Mouse (Mus musculus) T-cell, adult 2 months (primary cell): ENCODE measurements at regions not wholly inside any gene's neighbourhood (a gene's known extent, or its start where the extent isn't known, plus 50 kb on each side); places are given as distances from the start of the nearest gene placed in this dataset.

Experiments used
- DNase-seq: peaks from one replicate; pipeline ENCODE4 v3.0.0; 2022; ENCODE audit warnings: low spot score

DNA sequence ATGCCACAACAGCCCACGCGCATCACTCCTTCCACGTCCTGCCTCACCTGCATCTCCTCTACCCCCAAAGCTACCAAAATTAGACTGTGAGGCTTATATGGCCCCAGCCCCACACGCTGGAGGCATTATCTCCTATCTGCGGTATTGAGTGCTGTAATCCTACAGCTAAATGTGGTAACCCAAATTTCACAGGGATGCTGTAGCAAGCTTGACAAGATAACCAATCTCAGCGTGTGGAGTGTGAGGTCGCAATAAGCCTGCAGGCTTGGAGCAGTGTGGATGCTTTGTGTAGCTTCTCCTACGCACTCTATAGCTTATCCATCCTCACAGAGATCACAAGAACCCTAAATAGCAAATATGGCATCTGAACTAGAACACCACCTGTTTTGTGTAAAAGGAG is 251.2 kb upstream of the Kcnh8 start:
- DNase-seq, result peak; percentile 31

DNA sequence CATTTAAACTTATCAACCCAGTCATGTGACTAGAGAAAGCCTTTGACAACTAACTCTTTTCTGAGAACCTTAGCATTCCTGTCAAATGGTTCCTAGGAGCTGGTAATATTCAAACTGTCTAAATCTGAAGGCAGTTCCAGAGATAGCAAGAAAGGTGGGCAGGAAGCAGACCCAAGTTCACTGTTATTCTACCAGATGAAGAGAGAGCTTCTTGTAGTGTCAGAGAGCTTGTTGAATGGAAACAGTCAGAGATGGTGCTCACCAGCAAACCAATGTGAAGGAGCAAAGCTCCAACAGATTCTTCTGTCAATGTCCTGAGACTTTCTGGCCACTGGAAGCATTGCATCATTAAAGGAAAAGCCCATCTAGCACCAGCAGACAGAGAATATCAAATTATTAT is 251.8 kb upstream of the Kcnh8 start:
- peak; percentile 16 for DNase-seq

DNA sequence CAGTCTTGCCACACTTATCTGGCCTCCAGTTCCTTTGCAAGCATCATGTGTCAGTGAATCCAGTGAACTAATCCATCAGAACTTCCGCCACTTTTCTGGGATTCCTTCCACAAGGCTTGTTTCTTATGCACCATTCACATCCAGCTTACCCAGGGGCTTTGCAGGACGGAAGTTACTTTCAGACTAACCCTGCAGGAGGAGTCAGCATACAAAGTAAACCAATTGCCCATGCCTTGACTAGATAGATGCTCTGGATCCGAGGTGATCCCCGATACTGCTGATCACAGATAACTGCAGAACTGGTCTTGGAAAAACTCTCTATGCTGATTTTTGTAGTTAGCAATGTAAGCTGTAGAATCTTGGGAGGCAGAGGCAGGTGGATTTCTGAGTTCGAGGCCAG is 252.6 kb upstream of the Kcnh8 start:
- no peak for DNase-seq

DNA sequence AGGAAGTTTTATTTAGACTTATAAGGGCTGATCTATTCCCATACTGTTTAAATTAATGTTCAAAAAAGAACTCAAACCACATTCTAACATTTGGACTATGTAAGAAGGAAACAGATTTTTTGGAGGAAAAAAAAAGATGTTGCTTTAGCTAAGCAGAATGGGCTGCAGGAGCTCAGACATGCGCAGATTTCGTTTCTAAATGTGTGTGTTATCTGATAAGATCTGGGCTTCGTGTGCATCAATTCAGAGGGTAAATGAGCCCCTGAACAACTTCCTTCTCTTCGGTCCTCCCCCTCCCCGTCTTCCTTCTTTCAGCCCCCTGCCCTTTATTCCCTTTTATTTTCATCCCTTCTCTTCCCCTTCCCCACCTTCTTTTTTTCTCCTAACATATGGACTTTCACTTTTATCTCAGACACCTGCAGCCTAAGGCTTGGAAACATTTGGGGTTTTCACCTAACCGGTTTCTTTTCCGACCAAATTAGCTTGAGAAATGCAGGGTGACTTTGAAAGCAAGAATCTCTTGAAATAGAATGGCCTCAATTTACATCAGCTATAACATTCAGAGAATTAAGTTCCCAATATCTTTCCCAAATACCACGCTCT is 253.9 kb upstream of the Kcnh8 start:
- DNase-seq, result peak; percentile 32

DNA sequence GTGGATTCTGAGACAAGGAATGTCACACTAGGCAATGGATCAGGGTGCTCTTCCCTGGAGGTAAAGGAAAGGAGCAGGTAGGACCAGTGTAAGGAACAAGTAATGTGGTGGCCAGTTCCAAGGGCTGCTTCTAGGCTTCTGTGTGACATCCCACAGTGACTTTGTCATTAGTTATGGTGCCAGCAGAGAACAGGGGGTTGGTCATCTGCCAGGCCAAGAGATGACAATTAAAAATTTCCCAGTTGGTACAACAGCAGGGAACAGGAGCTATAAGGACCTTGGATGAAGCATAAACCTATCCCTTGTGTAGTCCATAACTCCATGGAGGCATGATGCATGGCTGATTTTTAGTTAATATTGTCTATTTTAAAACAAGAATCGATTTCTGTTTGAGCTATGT is 281.9 kb upstream of the Kcnh8 start:
- no peak for DNase-seq

DNA sequence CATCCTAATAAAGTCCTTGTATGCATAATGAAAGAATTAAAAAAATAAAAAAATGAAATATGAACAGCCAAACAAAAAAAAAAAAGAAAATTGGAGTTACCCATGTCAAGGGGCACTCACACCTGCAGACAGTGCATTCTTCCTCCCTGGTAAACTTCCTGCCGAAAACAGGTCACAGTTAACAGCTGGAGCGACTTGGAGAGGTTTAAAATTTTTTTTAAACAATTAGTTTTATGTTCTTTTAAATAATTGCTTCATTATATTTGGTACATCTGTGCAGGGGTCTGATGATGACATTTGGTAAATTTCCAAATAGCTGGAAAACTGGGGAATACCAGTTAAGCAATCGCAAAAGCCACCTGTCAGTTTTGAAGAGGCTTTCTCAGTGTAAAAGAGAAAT is 285.5 kb upstream of the Kcnh8 start:
- no peak for DNase-seq

DNA sequence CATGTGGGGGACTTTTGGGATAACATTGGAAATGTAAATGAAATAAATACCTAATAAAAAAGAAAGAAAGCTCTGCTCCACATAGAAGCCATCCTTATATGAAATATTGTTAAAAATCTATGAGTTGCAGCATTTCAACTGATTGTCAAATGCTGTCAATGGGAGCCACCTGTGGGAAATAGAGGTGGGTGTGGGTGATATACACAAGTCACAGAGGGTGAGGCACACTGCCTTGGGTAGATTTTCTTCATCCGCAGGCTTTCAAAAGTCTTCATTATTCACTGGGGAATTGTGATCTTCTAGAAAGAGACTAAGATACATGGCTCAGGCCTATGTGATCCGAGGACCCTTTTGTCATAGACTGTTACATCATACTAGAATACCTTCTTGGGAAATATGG is 286.6 kb upstream of the Kcnh8 start:
- DNase-seq, result no peak

DNA sequence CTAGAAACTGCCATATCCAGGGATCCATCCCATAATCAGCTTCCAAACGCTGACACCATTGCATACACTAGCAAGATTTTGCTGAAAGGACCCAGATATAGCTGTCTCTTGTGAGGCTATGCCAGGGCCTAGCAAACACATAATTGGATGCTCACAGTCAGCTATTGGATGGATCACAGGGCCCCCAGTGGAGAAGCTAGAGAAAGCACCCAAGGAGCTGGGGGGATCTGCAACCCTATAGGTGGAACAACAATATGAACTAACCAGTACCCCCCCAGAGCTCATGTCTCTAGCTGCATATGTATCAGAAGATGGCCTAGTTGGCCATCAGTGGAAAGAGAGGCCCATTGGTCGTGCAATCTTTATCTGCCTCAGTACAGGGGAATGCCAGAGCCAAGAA is 287.1 kb upstream of the Kcnh8 start:
- peak; percentile 10 for DNase-seq

DNA sequence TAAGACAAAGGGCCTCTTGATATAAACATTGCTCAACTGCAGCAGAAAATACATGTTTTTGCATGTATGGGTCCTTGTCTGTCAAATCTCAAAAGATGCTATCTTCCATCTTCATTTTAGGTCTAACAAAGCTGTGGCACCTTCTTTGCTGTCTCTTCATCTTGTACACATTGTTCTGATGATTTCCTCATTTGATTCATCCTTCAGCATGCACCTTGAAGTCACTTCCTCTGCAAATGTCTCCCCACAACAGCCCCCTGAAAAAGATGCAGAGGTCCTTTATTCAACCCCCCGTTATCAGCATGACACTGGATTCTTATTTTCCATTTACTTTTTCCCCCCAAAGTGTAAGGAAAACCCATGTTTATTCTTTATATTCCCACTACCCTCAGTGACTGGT is 290.5 kb upstream of the Kcnh8 start:
- DNase-seq, result peak; percentile 18

DNA sequence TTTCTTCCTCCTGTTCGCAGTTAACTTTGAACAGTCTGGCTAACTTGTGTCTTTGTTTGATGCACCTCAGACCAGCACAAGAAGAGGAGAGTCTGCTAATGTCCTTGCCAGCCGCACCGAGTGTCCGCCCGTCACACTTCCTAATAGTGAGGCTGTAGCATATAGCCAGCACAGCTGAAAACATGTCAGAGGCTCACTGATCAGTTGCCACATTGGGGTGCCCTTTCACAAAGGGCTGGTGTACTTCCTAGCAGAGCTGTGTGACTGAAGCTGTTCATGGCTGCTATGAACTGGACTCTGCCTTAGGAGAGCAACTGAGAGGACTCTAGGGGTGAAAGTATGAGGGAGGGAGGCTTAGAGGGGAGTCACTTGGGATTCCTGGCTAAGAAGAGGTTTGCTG is 293.7 kb upstream of the Kcnh8 start:
- DNase-seq, result no peak

DNA sequence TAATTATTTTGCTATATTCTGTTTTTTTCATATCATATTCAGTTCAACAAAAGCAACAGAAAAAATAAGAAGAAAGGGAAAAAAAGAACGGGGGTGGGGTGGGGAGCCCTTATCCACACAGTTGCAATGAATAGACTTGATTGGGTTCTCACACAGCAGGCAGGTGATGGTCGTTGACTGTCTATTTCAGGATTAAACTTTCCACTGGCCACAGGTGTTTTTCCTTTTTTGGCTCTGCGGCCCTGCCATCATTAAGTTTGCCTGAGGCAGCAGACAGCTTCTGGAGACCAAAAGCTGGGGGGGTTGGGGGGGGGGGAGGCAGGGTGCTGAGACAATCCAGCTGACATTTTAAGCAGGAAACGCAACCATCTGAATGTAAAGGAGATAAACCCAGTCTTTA is 298.4 kb upstream of the Kcnh8 start:
- DNase-seq, result no peak

DNA sequence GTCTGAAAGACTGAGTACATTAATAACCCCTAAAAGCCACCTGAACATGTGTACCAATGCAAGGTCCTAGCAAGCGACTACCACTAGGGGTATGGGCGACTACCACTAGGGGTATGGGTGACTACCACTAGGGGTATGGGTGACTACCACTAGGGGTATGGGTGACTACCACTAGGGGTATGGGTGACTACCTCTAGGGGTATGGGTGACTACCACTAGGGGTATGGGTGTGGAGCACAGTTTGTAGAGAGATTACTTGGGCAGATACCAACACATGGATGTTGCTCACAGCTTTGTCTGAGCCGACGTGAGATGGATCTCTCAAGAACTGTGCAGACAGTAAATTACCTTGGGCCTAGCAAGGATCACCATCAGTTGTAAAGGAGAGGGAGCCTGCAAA is 299.2 kb upstream of the Kcnh8 start:
- DNase-seq, result peak; percentile 34

DNA sequence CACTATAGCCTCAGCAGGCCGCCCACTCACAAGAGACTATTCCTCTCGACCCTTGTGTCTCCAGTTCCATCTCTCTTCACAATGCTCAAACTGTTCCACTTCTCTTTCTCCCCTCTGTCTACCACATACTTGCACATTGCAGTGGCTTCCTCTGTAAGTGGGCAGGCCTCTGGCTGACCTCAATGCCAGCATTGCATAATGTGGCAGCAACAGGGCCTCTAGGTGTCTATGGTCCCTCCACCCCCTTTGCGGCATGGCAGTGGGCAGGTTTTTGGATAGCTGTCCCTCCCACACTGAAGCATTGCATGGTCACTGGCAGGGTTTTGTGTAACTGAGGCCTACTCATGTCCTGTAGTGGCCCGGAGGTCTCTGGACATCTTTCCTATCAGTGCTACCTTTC is 302.7 kb upstream of the Kcnh8 start:
- DNase-seq, result no peak

DNA sequence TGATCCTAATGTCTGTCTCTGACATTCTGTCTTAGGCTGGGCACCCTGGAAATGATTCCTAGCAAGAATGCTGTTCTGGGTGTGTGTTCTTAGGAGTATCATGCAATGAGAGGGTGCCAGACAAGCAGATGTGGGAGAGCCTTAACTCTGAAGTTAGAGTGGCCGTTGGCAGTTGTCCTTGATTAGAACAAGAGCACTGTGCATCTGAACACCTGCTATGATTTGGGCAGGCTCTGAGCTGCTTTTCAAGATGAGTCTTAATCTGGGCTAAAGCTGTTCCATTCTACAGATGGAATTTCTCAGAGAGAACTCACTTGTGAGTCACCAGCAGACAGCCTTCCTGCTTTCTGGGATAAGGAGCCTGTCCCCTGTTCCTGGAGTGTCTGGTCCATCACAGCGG is 317.1 kb upstream of the Kcnh8 start:
- no peak for DNase-seq

DNA sequence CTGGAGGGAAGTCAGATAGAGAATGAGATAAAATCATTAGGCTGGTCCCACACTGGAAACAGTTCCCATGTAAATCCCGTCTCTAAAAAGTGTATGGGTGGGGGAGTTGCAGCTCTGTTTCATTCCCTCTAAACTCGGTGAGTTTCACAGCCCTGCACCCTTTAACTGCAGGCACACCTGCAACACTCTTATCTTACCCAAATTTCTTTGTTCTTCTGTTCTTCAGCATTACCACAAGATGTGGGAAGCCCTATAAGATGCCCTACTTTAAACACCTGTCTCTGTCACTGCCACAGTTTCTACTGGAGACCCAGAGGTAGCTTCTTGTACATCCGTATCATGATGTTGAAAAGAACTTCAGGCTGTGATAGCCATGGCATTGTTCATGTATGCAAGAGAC is 320.2 kb upstream of the Kcnh8 start:
- no peak for DNase-seq

DNA sequence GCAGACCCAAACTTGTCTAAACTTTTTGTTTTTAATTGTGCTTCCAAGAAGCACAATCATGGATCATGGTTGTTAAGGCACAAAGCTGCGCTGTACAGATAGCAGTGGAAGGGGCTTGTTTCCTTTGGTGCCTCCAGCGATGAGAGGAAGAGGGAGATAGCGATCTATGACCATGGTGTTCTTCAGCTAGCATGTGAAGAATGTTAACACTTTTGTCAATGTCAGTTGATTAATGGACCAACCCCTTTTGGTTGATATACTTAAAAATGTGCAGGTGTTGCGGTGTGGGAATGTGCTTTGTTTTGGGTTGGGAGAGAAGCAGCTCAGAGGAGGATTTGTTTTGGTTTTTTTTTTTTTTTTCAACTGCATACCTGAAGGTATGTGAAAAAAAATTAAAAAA is 324.0 kb upstream of the Kcnh8 start:
- DNase-seq, result peak; percentile 5

DNA sequence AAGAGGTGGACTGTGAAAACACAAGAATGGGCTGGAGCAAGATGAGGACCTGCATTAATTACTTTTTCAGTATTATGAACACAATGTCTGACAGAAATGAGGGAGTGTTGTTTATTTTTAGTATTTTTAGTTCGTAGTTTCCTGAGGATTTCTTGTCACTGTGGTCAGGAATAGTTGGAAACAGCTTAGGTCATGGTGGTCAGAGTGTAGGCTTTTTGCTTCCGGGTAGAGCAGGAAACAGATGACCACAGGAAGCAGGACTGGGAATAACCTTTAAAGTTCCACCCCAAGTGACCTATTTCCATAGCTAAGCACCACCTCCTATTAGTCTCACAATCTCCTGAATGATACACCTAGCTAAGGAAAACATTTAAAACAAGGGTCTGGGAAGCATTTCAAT is 333.7 kb upstream of the Kcnh8 start:
- no peak for DNase-seq

DNA sequence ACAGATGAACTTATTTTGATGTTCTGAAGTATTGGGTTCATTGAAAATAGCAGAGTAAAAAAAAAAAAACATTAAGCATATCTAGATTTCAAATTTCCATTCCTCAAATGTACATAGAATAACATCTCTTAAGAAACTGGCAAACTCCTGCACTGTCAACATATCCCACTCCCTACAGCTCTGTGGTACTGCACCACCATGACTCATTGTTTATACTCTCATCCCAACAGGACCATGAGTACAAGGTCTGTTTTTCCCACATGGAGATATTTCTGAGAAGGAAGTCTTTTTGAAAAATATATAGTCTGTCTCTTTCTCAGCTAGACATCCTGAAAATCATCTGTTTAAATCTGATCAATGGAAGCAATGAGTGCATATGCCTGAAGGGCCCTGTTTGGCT is 351.2 kb upstream of the Kcnh8 start:
- no peak for DNase-seq

DNA sequence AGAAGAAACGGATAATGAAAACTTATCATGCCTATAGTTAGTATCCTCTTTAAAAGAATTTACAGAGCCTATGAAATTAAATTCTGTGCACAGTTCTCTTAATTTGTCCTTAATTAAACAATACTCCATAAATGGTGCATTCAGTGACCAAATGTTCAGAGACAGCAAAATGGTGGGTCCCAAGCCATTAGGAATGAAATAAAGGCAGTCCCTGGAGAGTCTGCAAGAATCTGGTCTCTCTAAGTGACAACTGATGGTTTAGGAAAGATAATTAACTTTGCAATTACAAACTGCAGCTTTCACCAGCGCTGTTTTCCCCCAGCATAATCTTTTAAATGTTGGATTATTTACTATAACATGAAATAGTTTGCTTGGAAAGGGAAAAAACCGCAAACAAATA is 376.9 kb upstream of the Kcnh8 start:
- DNase-seq, result no peak

DNA sequence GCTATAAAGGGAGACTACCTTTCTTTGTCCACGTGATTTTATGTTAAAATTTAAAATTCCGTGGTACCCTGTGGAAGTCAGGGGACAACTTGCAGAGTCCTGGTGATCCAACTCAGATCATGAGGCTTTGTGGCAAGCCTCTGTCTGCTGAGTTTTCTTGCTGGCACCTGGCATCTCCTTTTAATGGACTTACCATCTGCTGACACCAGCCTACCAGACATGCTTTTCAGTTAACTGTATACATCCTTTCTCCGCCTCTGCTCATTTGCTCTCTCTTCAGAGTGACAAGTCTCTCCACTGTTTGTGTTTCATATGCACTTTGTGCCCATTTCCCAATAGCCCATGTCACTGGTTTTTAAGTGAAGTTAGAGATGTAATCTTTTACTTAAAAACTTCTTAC is 382.1 kb upstream of the Kcnh8 start:
- DNase-seq, result no peak

DNA sequence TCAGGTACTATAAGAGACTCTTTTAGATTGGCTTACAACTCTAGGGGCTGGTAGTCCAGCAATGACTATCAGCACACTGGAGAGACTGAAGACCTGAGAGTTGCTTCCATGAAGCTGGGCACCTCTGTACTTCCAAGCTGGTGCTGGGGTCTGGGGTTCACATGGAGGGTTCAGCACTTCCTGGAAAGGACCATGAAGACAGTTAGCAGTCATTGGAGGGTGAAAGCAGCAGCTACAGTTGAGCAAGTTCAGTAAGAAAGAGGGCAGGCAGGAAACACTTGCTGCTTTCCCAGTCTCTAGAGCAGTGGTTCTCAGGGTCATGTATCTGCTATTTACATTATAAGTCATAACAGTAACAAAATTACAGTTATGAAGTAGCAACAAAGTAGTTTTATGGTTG is 384.3 kb upstream of the Satb1 start:
- no peak for DNase-seq

DNA sequence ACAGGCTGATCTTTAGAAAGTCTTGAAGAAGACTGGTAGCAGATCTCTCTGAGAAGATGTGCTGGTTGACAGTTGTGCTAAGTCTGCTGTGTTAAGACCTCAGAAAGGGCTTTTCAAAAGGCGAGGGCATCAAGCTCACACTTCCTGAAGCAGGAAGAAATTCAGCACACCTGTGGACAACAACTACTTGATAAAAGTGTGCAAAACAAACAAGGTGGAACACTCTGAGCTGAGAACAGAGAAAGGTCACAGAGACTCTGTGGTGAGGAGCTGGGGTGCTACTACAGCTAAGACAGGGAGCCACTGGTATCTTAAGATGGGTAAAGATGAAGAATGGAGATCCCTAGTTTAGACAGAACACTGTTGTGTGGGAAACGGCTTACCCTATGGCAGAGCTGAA is 379.9 kb upstream of the Satb1 start:
- peak; percentile 7 for DNase-seq

DNA sequence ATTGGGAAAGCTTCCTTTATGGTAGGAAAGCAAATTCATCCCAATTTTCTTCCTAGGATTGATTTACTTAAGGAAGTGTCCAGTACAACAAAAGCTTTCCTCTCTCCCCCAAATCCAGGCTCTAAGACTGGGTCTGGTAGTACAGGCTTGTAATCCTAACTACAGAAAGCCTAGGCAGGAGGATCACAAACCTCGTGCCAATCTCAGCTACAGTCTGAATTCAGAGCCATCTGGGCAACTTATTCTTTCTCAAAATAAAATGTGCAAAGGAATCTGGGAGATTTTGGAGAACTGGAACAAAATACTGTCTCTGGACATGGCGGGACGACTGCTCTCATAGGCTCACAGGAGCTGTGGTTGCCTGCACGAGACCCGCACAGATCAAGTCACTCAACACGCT is 377.4 kb upstream of the Satb1 start:
- no peak for DNase-seq

DNA sequence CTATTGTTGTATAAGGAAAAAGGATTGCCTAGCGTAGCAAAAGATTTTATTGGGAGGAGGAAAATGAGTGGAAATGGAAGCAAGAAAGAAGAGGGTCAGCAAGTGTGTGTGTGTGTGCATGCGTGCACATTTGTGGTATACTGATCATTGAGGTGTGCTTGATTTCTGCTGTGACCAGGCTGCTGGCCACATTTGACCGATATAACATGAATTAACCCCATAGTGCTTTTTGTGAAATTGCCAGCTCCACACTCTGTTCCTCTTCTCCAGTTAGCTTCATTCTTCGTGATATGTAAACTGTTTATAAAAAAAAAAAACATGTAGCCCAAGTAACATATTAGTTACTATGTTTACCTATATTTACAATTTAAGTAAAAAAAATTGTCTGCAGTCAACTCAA is 364.6 kb upstream of the Satb1 start:
- no peak for DNase-seq

DNA sequence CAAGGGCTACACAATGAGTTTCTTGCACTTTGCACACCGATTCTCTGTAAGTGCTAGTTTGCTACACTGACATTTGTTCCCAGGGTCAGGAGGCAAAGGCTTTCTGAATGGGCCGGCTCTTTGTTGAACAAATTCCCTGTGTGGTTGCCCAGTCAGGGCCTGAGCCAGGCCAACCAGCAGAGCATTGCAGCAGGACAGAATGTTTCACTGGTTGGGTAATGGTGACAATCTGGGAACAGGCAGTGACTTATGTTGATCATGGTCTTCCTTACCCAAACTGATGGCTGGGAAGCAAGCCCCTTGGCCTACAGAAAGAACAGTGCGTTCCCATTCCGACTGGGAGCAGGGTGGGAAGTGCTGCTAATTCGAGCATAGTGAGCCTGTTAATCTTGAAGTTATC is 363.7 kb upstream of the Satb1 start:
- DNase-seq, result no peak
